Mouse (Mus musculus) frontal cortex, postnatal 36 days (tissue): ENCODE results near the gene Gpr179.
"Not testable (repeated sequence)": the region's sequence is repeated elsewhere in the genome, so short reads cannot be mapped to it uniquely, and the experiment has no call there.

Experiments used
- DNase-seq, 2 experiments: peaks; one replicate each; pipeline ENCODE4 v3.0.0; 2022; ENCODE audit warnings: low spot score in 2 of 2

Gene Gpr179

GRCm38 (mm10) chr11:97321894-97322600, 29.8 kb downstream of the Gpr179 start:
- DNase-seq: not testable (repeated sequence)

- no peak for DNase-seq
These were observed 30.7 kb downstream of the Gpr179 start for GRCm38 (mm10) chr11:97321197-97321596.

GRCm38 (mm10) chr11:97315504-97316503, 36.1 kb downstream of the Gpr179 start, which contains the start of gene Mrpl45:
Gene Mrpl45, plus strand, starts transcription at chr11:97315716.
- DNase-seq: peak; percentile 97 to 100

- no peak for DNase-seq
These were observed 37.0 kb downstream of the Gpr179 start for GRCm38 (mm10) chr11:97314751-97315503.

GRCm38 (mm10) chr11:97314110-97314509, 37.8 kb downstream of the Gpr179 start:
- DNase-seq: no peak

GRCm38 (mm10) chr11:97312871-97313270, 39.0 kb downstream of the Gpr179 start:
- not testable (repeated sequence) for DNase-seq

- peak; percentile 31 to 35 for DNase-seq
These were observed 40.8 kb downstream of the Gpr179 start for GRCm38 (mm10) chr11:97310895-97311631.

- peak; percentile 72 to 84 for DNase-seq
These were observed 41.8 kb downstream of the Gpr179 start for GRCm38 (mm10) chr11:97309911-97310571.

- DNase-seq: peak in 1 of 2 experiments; percentile 47
These were observed 42.4 kb downstream of the Gpr179 start for GRCm38 (mm10) chr11:97309451-97309836.

GRCm38 (mm10) chr11:97308806-97309450, 42.9 kb downstream of the Gpr179 start:
- no peak for DNase-seq

- DNase-seq: no peak
These were observed 44.4 kb downstream of the Gpr179 start for GRCm38 (mm10) chr11:97307294-97308069.

- DNase-seq: no peak
These were observed 47.2 kb downstream of the Gpr179 start for GRCm38 (mm10) chr11:97304631-97305030.

- peak in 1 of 2 experiments; percentile 57 for DNase-seq
These were observed 49.6 kb downstream of the Gpr179 start for GRCm38 (mm10) chr11:97302231-97302781.

- no peak for DNase-seq
These were observed 50.5 kb downstream of the Gpr179 start for GRCm38 (mm10) chr11:97301406-97301805.

- DNase-seq: no peak
These were observed 51.9 kb downstream of the Gpr179 start for GRCm38 (mm10) chr11:97299939-97300338.

GRCm38 (mm10) chr11:97296542-97296941, 55.3 kb downstream of the Gpr179 start:
- DNase-seq: no peak

- no peak for DNase-seq
These were observed 59.1 kb downstream of the Gpr179 start for GRCm38 (mm10) chr11:97292731-97293130.

GRCm38 (mm10) chr11:97289276-97290230, 62.3 kb downstream of the Gpr179 start:
- no peak for DNase-seq
